Mouse (Mus musculus): ENCODE results near the gene 1700028J19Rik. TPM values are rescaled to one million over a fixed set of nuclear protein-coding genes. Genes with fewer than 3 reads are reported as not detected.

1700028J19Rik gene
- polyA plus RNA-seq, 1 experiment = 2.2 TPM

Other genes with a start within 250 kb of the 1700028J19Rik start
- not detected in 2 replicates for gene Klk1b26, start 234.5 kb downstream of the 1700028J19Rik start, polyA plus RNA-seq (2012; rRNA removed)
- gene Klk1b27, start 194.4 kb downstream of the 1700028J19Rik start, polyA plus RNA-seq (2012; rRNA removed) = 0.38 and 0.51 TPM in 2 replicates
- gene Klk1b21, start 144.4 kb downstream of the 1700028J19Rik start, polyA plus RNA-seq (2012; rRNA removed) = not detected in 2 replicates
- not detected in 2 replicates for gene Klk1b22, start 134.0 kb downstream of the 1700028J19Rik start, polyA plus RNA-seq (2012; rRNA removed)
- gene Klk1b16, start 109.9 kb downstream of the 1700028J19Rik start, polyA plus RNA-seq (2012; rRNA removed) = not detected in 2 replicates
- gene Klk1b24, start 58.5 kb downstream of the 1700028J19Rik start, polyA plus RNA-seq (2012; rRNA removed) = 0.29 and 0.38 TPM in 2 replicates
- not detected in 2 replicates for gene Klk1b3, start 48.5 kb downstream of the 1700028J19Rik start, polyA plus RNA-seq (2012; rRNA removed)
- gene Klk1b4, start 39.3 kb downstream of the 1700028J19Rik start, polyA plus RNA-seq (2012; rRNA removed) = not detected in 2 replicates
- not detected in 2 replicates for gene Klk1b5, start 30.8 kb downstream of the 1700028J19Rik start, polyA plus RNA-seq (2012; rRNA removed)
- gene Klk1, start 21.3 kb downstream of the 1700028J19Rik start, polyA plus RNA-seq (2012; rRNA removed) = 0.20 and 0.36 TPM in 2 replicates
- not detected in 2 replicates for gene Gm36864, start 10.5 kb downstream of the 1700028J19Rik start, polyA plus RNA-seq (2012; rRNA removed)
- 98.8 and 111 TPM in 2 replicates for gene 2410002F23Rik, start within 50 bp of the 1700028J19Rik start, polyA plus RNA-seq (2012; rRNA removed)
- gene Acp4, start 10.7 kb upstream of the 1700028J19Rik start, polyA plus RNA-seq (2012; rRNA removed) = not detected in 2 replicates
- gene Gm15517, start 14.8 kb upstream of the 1700028J19Rik start, polyA plus RNA-seq (2012; rRNA removed) = not detected in 2 replicates
- 2.4 and 3.0 TPM in 2 replicates for gene Clec11a, start 60.2 kb upstream of the 1700028J19Rik start, polyA plus RNA-seq (2012; rRNA removed)
- 51.4 and 60.7 TPM in 2 replicates for gene Shank1, start 63.6 kb upstream of the 1700028J19Rik start, polyA plus RNA-seq (2012; rRNA removed)
- 125 and 130 TPM in 2 replicates for gene Syt3, start 137.4 kb upstream of the 1700028J19Rik start, polyA plus RNA-seq (2012; rRNA removed)
- 3.1 and 3.8 TPM in 2 replicates for gene 1700008O03Rik, start 139.1 kb upstream of the 1700028J19Rik start, polyA plus RNA-seq (2012; rRNA removed)
- 190 and 214 TPM in 2 replicates for gene Lrrc4b, start 182.3 kb upstream of the 1700028J19Rik start, polyA plus RNA-seq (2012; rRNA removed)
- 9.3 and 10.2 TPM in 2 replicates for gene Aspdh, start 218.7 kb upstream of the 1700028J19Rik start, polyA plus RNA-seq (2012; rRNA removed)
- gene Josd2, start 221.3 kb upstream of the 1700028J19Rik start, polyA plus RNA-seq (2012; rRNA removed) = 273 and 294 TPM in 2 replicates
- 302 and 309 TPM in 2 replicates for gene Emc10, start 249.8 kb upstream of the 1700028J19Rik start, polyA plus RNA-seq (2012; rRNA removed)
- 32.6 and 34.0 TPM in 2 replicates for gene Fam71e1, start 249.9 kb upstream of the 1700028J19Rik start, polyA plus RNA-seq (2012; rRNA removed)

All from cerebellum, adult 2 months (tissue).